Mouse (Mus musculus): ENCODE data around the gene Mustn1.
A peak's percentile ranks its signal among the peaks of the same experiment; 100 is the strongest.

Gene Mustn1

GRCm38 (mm10) chr14:30880251-30880650 lies 1.3 kb downstream of the Mustn1 start:
- no peak for DNase-seq (ENCODE audit: low spot score)

DNA sequence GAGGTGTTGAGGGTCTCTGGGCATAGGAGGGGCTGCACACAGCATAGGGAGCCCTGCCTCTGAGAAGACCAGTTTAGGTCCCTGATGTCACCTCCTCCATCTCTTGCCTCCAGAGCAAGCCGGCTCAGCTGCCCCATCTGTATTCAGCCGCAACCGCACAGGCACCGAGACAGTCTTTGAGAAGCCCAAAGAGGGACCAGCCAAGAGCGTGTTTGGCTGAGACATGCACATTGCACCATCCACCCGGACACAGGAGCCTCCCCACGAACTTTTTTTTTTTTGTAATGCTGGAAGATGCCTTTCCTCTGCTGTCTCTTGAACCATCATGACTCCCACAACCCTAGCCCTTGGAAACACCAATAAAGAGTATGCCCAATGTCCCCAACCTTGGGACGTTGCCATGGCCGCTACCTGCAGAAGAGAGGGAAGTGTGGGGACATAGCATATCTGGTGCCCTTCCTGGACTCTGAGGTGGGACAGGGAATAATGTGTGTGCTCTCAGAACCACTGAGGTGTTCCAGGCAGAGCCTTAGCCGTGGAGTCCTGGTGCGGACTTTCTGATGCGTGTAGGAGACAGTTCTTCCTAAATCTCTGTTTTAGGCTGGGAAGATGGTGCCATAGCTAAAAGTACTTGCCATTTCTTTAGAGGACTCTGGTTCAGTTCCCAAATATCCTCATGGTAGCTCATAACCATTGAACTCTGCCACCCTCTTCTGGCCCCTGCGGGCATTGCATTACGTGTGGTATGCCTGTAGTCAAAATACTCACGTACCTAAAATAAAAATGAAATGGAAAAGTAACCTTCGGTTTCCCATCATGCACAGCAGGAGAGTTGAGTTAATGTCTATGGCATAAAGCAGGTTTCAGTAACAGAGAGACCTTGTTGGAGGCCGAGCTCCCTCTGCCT lies 2.1 kb downstream of the Mustn1 start:
- DNase-seq (ENCODE audit: low spot score) = peak; percentile 52

- DNase-seq (ENCODE audit: low spot score) = no peak
Measured at GRCm38 (mm10) chr14:30881718-30882108, 2.7 kb downstream of the Mustn1 start.

- no peak for DNase-seq (ENCODE audit: low spot score)
Measured at GRCm38 (mm10) chr14:30885298-30885697, 6.3 kb downstream of the Mustn1 start.

- no peak for DNase-seq (ENCODE audit: low spot score)
Measured at GRCm38 (mm10) chr14:30886204-30886603, 7.2 kb downstream of the Mustn1 start, which contains the start of gene Itih4. Itih4 (plus strand) TSS chr14:30886476.

GRCm38 (mm10) chr14:30888271-30888732 lies 9.3 kb downstream of the Mustn1 start:
- no peak for DNase-seq (ENCODE audit: low spot score)

GRCm38 (mm10) chr14:30899972-30900371 lies 21.0 kb downstream of the Mustn1 start:
- no peak for DNase-seq (ENCODE audit: low spot score)

DNA sequence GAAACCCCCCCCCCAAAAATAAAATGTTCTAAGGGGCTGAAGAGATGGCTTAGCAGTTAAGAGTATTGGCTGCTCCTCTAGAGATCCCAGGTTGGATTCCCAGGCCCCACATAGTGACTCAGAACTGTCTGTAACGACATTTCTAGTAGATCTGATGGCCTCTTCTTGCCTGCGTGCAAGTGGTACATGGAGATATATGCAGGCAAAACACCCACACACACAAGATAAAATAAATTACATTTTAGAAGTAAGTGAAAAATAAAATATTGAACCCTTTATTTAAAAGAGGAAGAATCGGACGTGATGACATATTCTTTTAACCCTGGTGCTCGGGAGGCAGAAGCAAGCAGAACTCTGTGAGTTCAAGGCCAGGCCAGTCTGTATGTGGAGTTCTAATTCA lies 23.6 kb downstream of the Mustn1 start:
- no peak for DNase-seq (ENCODE audit: low spot score)

GRCm38 (mm10) chr14:30903036-30903435 lies 24.0 kb downstream of the Mustn1 start:
- DNase-seq (ENCODE audit: low spot score) = no peak

- no peak for DNase-seq (ENCODE audit: low spot score)
Measured at GRCm38 (mm10) chr14:30904307-30904706, 25.3 kb downstream of the Mustn1 start.

DNA sequence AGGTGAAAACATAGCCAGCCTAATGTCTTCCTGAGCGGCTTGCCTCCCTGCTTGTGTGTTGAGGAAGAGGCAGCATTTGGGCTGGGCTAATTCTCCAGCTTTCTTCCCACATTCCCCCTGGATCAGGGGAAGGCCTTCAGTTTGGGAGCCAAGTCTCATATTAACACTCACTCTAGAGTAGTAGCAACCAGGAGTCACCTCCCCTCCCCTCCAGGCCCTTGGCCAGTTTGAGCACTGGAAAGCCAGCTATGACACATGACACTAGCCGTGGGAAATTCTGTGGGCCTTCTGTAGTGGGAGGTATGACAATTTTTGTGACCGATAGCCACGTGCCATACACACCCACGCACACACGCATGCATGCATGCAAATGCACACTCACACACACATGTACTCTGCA lies 27.0 kb downstream of the Mustn1 start:
- DNase-seq (ENCODE audit: low spot score) = no peak

DNA sequence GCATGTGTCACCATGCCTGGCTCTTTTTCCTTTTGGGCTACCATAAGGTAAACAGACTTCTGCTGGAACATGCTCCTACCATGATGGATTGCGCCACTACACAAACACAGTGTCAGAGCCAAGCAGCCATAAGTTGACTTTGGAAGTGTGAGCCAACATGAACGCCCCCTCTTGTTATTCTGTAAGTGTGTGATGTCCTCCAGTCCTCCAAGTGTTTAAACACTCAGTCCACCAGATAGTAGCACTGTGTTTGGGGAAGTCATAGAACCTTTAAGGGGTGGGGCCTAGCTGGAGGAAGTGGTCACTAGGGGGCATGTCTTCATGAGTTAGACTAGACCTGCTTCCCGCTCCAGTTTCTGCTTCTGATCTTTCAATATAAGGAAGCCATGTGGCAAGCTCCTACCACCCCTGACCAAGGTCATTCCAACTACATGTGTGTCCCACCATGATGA lies 28.8 kb downstream of the Mustn1 start:
- no peak for DNase-seq (ENCODE audit: low spot score)

- DNase-seq (ENCODE audit: low spot score) = no peak
Measured at GRCm38 (mm10) chr14:30911141-30911540, 32.1 kb downstream of the Mustn1 start.

DNA sequence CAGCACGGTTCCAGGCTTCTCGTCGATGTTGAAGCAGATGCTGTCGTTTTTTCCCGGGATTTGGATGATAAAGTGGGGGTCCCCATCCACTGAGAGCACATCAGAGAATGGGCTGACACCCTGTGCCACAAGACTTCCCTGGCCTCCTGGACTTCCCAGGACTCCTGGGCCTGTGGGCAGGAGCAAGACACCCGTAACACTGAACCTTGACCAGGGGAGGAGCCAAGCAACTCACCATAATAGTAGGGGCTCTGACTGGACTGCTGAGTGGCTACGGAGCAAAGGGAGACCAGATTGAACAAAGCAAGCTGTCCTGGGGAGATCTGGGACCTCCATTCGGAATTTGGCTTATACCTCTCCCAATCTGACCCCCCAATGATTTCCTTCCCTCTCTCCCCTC lies 33.6 kb downstream of the Mustn1 start:
- DNase-seq (ENCODE audit: low spot score) = no peak

GRCm38 (mm10) chr14:30913404-30913803 lies 34.4 kb downstream of the Mustn1 start:
- DNase-seq (ENCODE audit: low spot score) = no peak

DNA sequence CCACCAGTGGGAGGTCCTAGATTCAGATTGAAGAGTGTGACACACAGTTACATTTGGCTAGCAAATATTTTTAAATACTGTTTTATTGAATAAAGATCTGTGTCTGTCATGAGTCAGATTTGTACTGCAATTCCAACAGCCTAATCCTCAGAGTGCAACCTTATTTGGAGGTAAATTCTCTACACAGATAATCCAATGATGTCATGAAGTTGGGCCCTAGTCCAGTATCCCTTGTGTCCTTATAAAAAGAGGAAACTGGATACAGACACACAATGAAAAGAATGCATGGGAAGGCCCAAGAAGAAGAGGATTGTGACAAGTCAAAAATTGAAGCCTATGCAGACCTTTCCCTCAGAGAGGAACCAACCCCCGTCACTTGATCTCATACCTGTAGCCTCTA lies 37.5 kb downstream of the Mustn1 start:
- DNase-seq (ENCODE audit: low spot score) = no peak

DNA sequence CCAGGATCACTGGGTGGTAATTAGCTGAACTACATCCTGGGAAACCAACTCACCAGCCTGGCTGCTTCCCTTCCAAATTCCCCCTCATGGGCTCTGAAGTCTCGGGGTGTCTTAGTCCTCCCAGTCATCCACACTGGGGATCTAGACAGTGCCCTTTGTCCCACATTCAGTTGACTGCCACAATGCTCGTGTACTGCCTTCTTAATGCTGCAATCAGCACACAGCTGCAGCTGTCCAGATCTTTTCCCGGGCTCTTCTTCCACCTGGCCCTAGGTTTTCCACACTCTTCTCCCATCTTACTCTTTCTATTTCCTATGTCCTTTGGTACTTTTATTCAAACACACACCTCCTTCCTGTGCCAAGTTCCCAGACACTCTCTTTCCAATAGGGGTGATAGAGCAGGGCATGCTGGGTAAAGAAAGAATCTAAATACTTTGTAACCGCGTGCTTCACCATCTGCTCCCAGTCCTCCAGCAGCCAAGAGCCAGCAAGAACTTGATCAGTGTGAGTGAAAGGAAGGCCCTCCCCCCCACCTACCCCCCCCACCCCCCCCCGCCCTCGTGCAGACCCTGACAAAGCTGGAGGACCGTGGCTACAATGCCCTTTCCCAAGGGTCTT lies 43.2 kb downstream of the Mustn1 start:
- DNase-seq (ENCODE audit: low spot score) = peak; percentile 7

GRCm38 (mm10) chr14:30923375-30924105 lies 44.5 kb downstream of the Mustn1 start, which contains the start of gene Itih3:
Itih3 (minus strand) TSS chr14:30923760.
- DNase-seq (ENCODE audit: low spot score) = no peak

DNA sequence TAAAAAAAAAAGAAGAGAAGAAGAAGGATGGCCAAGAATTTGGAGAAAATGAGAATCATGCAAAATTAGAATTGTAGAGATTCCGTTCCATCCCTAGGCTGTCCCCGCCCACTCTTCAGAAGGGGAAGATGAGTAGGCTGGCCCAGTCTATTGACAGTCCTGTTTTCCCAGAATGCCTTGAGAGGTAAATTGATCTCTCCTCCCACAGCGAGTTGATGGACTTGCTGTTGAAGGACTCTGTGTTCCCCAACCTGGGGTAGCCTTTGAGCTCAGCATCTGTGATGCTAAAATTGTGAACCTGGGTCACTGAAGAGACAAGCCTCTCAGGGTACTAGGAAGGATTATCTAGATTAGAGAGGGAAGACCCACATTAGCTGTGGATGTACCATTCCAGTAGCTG lies 46.5 kb downstream of the Mustn1 start:
- DNase-seq (ENCODE audit: low spot score) = no peak

- DNase-seq (ENCODE audit: low spot score) = no peak
Measured at GRCm38 (mm10) chr14:30930386-30930785, 51.4 kb downstream of the Mustn1 start.

Data from retina, embryonic 14.5 days (tissue).